9 mouse cellular contexts compared by ENCODE assay signal in genomic region chr11:120306366-120307131, GRCm38 (mm10). TPM values are rescaled to one million over a fixed set of nuclear protein-coding genes. Genes with fewer than 3 reads are reported as not detected.
DNase-seq lines count a peak whose midpoint lies in the region; ATAC-seq and TF ChIP-seq lines count a peak whose summit lies in the region.
"Had no signal": no experiment of that assay in that cellular context is flagged by ENCODE, and none has a peak within 500 bp of the region (broad histone marks: within the 10 kb centered on the region; RNA-seq: fewer than 3 reads in every experiment).

No protein-coding gene starts in this region.

- peaks cover 7% of the 10 kb centered on the region; the same call in 1 of the 2 replicates for H3K27me3 ChIP-seq in lung, embryonic 14.5 days (ENCODE audit: insufficient read depth, low read length)
- H3K27me3 ChIP-seq in midbrain, embryonic 15.5 days (replicated peaks): peaks cover 6% of the 10 kb centered on the region

- H3K4me1 ChIP-seq in lung, embryonic 14.5 days (ENCODE audit: insufficient read depth): peaks cover 38% of the 10 kb centered on the region
- H3K4me1 ChIP-seq in midbrain, embryonic 15.5 days: peaks cover 62% of the 10 kb centered on the region

- no peaks in the 10 kb centered on the region for H3K9me3 ChIP-seq in lung, embryonic 14.5 days (ENCODE audit: low read depth, low read length)
- no peaks in the 10 kb centered on the region for H3K9me3 ChIP-seq in midbrain, embryonic 15.5 days

- peak overlapping the region; percentile 76; the same call in 1 of the 2 replicates for H3K4me2 ChIP-seq in lung, embryonic 14.5 days
- H3K4me2 ChIP-seq in midbrain, embryonic 15.5 days: peak overlapping the region; percentile 72; the same call in 1 of the 2 replicates

- ATAC-seq in lung, embryonic 14.5 days (ENCODE audit: insufficient read depth): no peak
- ATAC-seq in midbrain, embryonic 15.5 days (replicated peaks): no peak
- no peak for ATAC-seq in megakaryocyte-erythroid progenitor cell, adult 5-6 weeks (replicated peaks; ENCODE audit: low FRiP score, low TSS enrichment, poor library complexity, severe bottlenecking)

- no peak for TF ChIP-seq CTCF in lung, embryonic 14.5 days (IDR thresholded peaks at IDR 0.05; ENCODE audit: low read depth)

- 42% methylated on average over 12 of the region's 12 CpGs for WGBS in lung, embryonic 14.5 days
- WGBS in midbrain, embryonic 15.5 days: 56% methylated on average over 12 of the region's 12 CpGs

- H3K9ac ChIP-seq in lung, embryonic 14.5 days: no peak overlapping the region
- no peak overlapping the region; the same call in 1 of the 2 replicates for H3K9ac ChIP-seq in midbrain, embryonic 15.5 days

- H3K4me3 ChIP-seq in lung, embryonic 14.5 days (ENCODE audit: low read depth, low read length): no peak overlapping the region
- no peak overlapping the region for H3K4me3 ChIP-seq in midbrain, embryonic 15.5 days

- peak overlapping the region; percentile 83; the same call in 1 of the 2 replicates for H3K27ac ChIP-seq in lung, embryonic 14.5 days (ENCODE audit: low read depth)
- peak overlapping the region; percentile 93; the same call in 1 of the 2 replicates for H3K27ac ChIP-seq in midbrain, embryonic 15.5 days

- no peaks in the 10 kb centered on the region for H3K36me3 ChIP-seq in lung, embryonic 14.5 days (ENCODE audit: insufficient read depth)
- no peaks in the 10 kb centered on the region for H3K36me3 ChIP-seq in midbrain, embryonic 15.5 days (replicated peaks)

- peak; percentile 20 for DNase-seq in cerebellum, adult 11 months
- no peak for DNase-seq in cerebellum, postnatal 36 days
- no peak for DNase-seq in lung, embryonic 14.5 days
- DNase-seq in lung, postnatal 36 days: no peak
- DNase-seq in heart, postnatal 4 days: peak; percentile 5
- no peak for DNase-seq in layer of hippocampus, adult 11-12 months (ENCODE audit: low spot score)

RNA-seq across cellular contexts. Expression of gene Actg1, which starts 41.8 kb away (rescaled TPM):
- polyA plus RNA-seq in lung, embryonic 14.5 days (2014; fragmentation: Nextera tagmentation; extraction: Ambion mirVana): 2,614 and 2,926 TPM in 2 replicates
- 1,000 to 10,000 TPM in 1 of 2 experiments, 100 to 1,000 TPM in 1; 930 to 1,002 TPM for total RNA-seq in heart, postnatal 4 days (2021)
- 4,418 and 4,467 TPM in 2 replicates for polyA plus RNA-seq in midbrain, embryonic 15.5 days (2015; fragmentation: Nextera tagmentation; extraction: Ambion mirVana)
- 774 and 823 TPM in 2 replicates for total RNA-seq in megakaryocyte-erythroid progenitor cell, adult 5-6 weeks (2014; fragmentation: Nextera tagmentation)
- 492 and 662 TPM in 2 replicates for total RNA-seq in megakaryocyte-erythroid progenitor cell, adult 5-6 weeks (2017)

RNA-seq across cellular contexts. Expression of gene Fscn2, which starts 54.8 kb away (rescaled TPM):
- polyA plus RNA-seq in lung, embryonic 14.5 days (2014; fragmentation: Nextera tagmentation; extraction: Ambion mirVana): 0.23 and 0.57 TPM in 2 replicates
- under 1 TPM in 1 of 2 experiments, not detected in 1; 0.34 TPM for total RNA-seq in heart, postnatal 4 days (2021)
- polyA plus RNA-seq in midbrain, embryonic 15.5 days (2015; fragmentation: Nextera tagmentation; extraction: Ambion mirVana): 0.84 and 1.4 TPM in 2 replicates
- total RNA-seq in megakaryocyte-erythroid progenitor cell, adult 5-6 weeks (2014; fragmentation: Nextera tagmentation): not detected in 2 replicates
- total RNA-seq in megakaryocyte-erythroid progenitor cell, adult 5-6 weeks (2017): not detected in 2 replicates
- total RNA-seq: common myeloid progenitor, adult 5-6 weeks had no signal

Comparison
In these comparisons a context has a peak if more than half of its experiments do, and no peak if none do; other contexts are left out.
1. DNase-seq: peak in cerebellum, adult 11 months (single experiment) and heart, postnatal 4 days (single experiment); none in cerebellum, postnatal 36 days (0 of 2), lung, embryonic 14.5 days (single experiment), lung, postnatal 36 days (single experiment) and layer of hippocampus, adult 11-12 months (single experiment).